Mouse (Mus musculus): ENCODE data around the gene Adgrg5. TPM values are rescaled to one million over a fixed set of nuclear protein-coding genes. Genes with fewer than 3 reads are reported as not detected.

Gene Adgrg5
- polyA plus RNA-seq, 1 experiment: not detected

- H3K4me3 ChIP-seq (ENCODE audit: insufficient read depth, low read length): no peak overlapping the region
- no peaks in the 10 kb centered on the region for H3K4me1 ChIP-seq (ENCODE audit: control insufficient read depth, insufficient read depth, low read length)
- TF ChIP-seq POLR2A (IDR thresholded peaks at IDR 0.05; ENCODE audit: borderline replicate concordance, low read depth, low read length) (no peak), CTCF (IDR thresholded peaks at IDR 0.05; ENCODE audit: low read depth, low read length) (no peak)
- no peak overlapping the region for H3K27ac ChIP-seq (ENCODE audit: insufficient read depth, low read depth, low read length)
Observed at GRCm38 (mm10) chr8:94916311-94916959, 7.1 kb upstream of the Adgrg5 start.

DNA sequence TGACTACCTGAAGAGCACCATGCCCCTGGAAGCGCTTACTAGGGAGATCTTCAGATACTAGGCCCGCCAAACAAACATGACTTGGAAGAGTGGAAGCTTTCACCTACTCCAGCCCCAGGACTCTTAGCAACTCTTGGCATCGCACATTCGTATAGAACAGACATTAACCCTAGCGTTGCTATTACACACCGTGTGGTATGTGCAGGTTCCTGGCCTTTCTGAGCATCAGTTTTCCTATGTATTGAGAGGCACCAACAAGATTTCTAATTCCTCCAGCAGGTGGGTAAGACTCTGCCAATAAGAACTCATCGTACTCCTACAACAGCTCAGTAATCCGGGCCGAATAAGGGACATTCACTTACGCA is 6.6 kb upstream of the Adgrg5 start:
- no peak overlapping the region for H3K27ac ChIP-seq (ENCODE audit: insufficient read depth, low read depth, low read length)
- TF ChIP-seq POLR2A (IDR thresholded peaks at IDR 0.05; ENCODE audit: borderline replicate concordance, low read depth, low read length) (no peak), CTCF (IDR thresholded peaks at IDR 0.05; ENCODE audit: low read depth, low read length) (no peak)
- no peak overlapping the region for H3K4me3 ChIP-seq (ENCODE audit: insufficient read depth, low read length)
- H3K4me1 ChIP-seq (ENCODE audit: control insufficient read depth, insufficient read depth, low read length): no peaks in the 10 kb centered on the region

DNA sequence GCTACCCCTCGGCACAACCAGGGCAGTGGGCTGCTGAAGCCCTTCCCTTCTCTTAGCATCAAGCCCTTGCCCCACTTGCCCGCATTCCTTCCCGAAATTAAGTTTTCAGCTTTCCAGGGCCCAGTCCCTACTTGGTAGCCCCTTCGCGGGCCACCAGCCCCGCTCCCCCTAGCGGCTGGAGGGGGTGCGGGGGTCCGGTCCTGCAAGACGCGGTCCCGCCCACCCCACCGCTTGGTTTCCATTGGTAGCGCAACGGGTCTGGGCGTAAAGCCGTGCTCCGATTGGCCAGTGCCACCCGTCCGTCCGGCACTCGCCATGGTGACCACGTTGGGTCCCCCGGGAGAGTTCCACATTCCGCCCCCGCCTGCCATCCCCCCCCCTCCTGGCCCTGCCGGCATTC is 6.1 kb upstream of the Adgrg5 start:
- H3K4me3 ChIP-seq (ENCODE audit: insufficient read depth, low read length): peak overlapping the region; percentile 36; the same call in 1 of the 2 replicates
- TF ChIP-seq CTCF (IDR thresholded peaks at IDR 0.05; ENCODE audit: low read depth, low read length): peak; percentile 34; the same call in 1 of the 2 replicates
- TF ChIP-seq POLR2A (IDR thresholded peaks at IDR 0.05; ENCODE audit: borderline replicate concordance, low read depth, low read length): no peak
- H3K4me1 ChIP-seq (ENCODE audit: control insufficient read depth, insufficient read depth, low read length): no peaks in the 10 kb centered on the region
- H3K27ac ChIP-seq (ENCODE audit: insufficient read depth, low read depth, low read length): no peak overlapping the region

DNA sequence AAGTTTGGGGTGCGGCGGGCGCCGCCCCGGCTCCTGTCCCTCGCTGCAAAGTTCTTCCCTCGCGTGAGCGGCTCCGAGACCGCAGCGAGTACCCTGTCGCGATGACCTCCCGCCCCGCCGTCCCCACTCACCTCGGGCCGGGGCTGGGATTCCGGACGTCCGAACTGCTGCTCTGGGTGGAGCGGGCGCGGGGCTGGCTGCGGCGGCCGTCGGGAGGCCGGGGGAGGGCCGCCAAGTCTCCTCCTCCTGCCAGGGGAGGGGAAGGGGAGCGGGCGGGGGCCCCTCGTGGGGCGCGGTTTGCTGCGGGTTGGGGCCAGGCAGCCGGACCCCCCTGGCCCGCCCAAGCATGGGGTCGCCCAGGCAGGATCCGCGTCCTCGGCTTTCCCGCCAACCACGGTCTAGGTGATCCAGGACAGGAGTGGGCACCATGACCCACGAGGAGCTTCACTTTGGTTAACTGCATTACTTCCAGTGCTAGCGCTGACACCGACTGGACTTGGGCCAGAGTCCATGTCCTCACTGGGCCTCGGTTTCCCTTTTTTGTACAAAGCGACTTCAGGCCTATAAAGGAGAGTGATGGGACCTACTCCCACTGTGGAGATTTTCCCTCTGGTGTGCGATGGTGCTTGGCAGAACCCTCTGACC is 5.5 kb upstream of the Adgrg5 start, which contains the start of gene Ccdc102a:
TSS of gene Ccdc102a (minus strand) at position 248 of the 645 bp plus-strand sequence.
- Histone ChIP-seq H3K4me3 (ENCODE audit: insufficient read depth, low read length) (peak within 1 kb of the TSS; percentile 36; the same call in 1 of the 2 replicates), H3K4me1 (ENCODE audit: control insufficient read depth, insufficient read depth, low read length) (no peaks in the 10 kb centered on the region)
- TF ChIP-seq POLR2A (IDR thresholded peaks at IDR 0.05; ENCODE audit: borderline replicate concordance, low read depth, low read length) (no peak), CTCF (IDR thresholded peaks at IDR 0.05; ENCODE audit: low read depth, low read length) (no peak)

GRCm38 (mm10) chr8:94919256-94919655 is 4.2 kb upstream of the Adgrg5 start:
- TF ChIP-seq CTCF (IDR thresholded peaks at IDR 0.05; ENCODE audit: low read depth, low read length) (no peak), POLR2A (IDR thresholded peaks at IDR 0.05; ENCODE audit: borderline replicate concordance, low read depth, low read length) (no peak)
- Histone ChIP-seq H3K4me1 (ENCODE audit: control insufficient read depth, insufficient read depth, low read length) (no peaks in the 10 kb centered on the region), H3K27ac (ENCODE audit: insufficient read depth, low read depth, low read length) (no peak overlapping the region)

More for the DNA sequence above, 5.5 kb upstream of the Adgrg5 start, which contains the start of gene Ccdc102a:
- H3K27ac ChIP-seq (ENCODE audit: insufficient read depth, low read depth, low read length): no peak within 1 kb of the TSS

DNA sequence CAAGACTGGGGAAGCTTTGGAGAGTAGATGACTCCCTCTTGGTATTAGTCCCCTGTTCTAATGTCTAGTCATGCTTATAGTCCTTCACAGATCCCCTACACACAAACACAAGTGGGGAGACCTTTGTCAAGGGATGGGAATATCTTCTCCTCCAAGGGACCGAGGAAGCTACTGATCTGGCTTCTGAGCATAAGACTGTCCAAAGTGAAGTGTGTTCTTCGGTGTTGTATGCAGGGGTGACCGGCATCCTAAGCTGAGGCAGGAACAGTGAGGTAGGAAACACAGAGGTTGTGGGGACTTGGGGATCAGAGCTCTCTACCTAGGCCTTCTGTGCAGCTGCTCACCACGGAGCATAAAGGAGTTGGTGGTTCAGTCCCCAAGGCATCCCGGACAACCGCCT is 1.3 kb upstream of the Adgrg5 start:
- H3K4me3 ChIP-seq (ENCODE audit: insufficient read depth, low read length): no peak overlapping the region
- no peak overlapping the region for H3K27ac ChIP-seq (ENCODE audit: insufficient read depth, low read depth, low read length)
- no peak for TF ChIP-seq POLR2A (IDR thresholded peaks at IDR 0.05; ENCODE audit: borderline replicate concordance, low read depth, low read length)
- no peak for TF ChIP-seq CTCF (IDR thresholded peaks at IDR 0.05; ENCODE audit: low read depth, low read length)
- H3K4me1 ChIP-seq (ENCODE audit: control insufficient read depth, insufficient read depth, low read length): no peaks in the 10 kb centered on the region

More at GRCm38 (mm10) chr8:94919256-94919655, 4.2 kb upstream of the Adgrg5 start:
- no peak overlapping the region for H3K4me3 ChIP-seq (ENCODE audit: insufficient read depth, low read length)

DNA sequence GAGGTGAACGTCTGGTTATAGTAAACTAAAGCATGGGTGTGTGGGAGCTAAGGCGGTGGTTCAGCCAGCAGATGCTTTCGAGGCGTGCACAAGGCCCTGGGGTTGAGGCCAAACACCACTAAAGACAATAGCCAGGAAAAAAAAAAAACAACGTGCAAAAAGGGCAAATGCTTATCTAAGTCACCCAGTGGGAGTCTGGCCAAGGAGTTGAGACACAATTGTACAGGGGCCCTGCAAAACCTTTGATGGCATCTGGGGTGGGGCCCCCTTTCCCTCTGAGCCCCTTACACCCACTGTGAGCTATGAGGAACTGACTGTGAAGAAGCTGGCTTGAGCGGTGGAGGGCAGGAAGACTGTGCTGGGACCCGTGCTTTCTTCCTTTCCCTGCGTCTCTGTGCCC is 892 bp upstream of the Adgrg5 start:
- no peak for TF ChIP-seq POLR2A (IDR thresholded peaks at IDR 0.05; ENCODE audit: borderline replicate concordance, low read depth, low read length)
- TF ChIP-seq CTCF (IDR thresholded peaks at IDR 0.05; ENCODE audit: low read depth, low read length): no peak
- Histone ChIP-seq H3K4me1 (ENCODE audit: control insufficient read depth, insufficient read depth, low read length) (no peaks in the 10 kb centered on the region), H3K4me3 (ENCODE audit: insufficient read depth, low read length) (no peak overlapping the region), H3K27ac (ENCODE audit: insufficient read depth, low read depth, low read length) (no peak overlapping the region)

DNA sequence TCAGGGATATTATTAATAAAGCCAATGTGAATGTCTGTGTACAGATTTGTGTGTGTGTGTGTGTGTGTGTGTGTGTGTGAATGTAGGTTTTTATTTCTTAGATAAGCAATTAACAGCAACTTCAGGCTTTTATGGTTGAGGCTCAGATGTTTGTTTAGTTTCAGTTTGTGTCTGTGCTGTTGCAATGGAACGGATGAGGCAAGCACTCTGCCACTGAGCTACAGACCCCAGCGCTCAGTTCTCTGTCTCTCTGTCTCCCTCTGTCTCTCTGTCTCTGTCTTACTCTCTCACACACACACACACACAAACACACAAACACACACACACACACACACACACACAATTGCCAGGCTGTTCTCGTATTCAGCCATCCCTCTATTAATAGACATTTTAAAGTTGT is 4.7 kb downstream of the Adgrg5 start:
- no peak overlapping the region for H3K27ac ChIP-seq (ENCODE audit: insufficient read depth, low read depth, low read length)
- no peaks in the 10 kb centered on the region for H3K4me1 ChIP-seq (ENCODE audit: control insufficient read depth, insufficient read depth, low read length)
- no peak overlapping the region for H3K4me3 ChIP-seq (ENCODE audit: insufficient read depth, low read length)
- TF ChIP-seq CTCF (IDR thresholded peaks at IDR 0.05; ENCODE audit: low read depth, low read length) (no peak), POLR2A (IDR thresholded peaks at IDR 0.05; ENCODE audit: borderline replicate concordance, low read depth, low read length) (no peak)

- TF ChIP-seq CTCF (IDR thresholded peaks at IDR 0.05; ENCODE audit: low read depth, low read length) (no peak), POLR2A (IDR thresholded peaks at IDR 0.05; ENCODE audit: borderline replicate concordance, low read depth, low read length) (no peak)
- Histone ChIP-seq H3K4me1 (ENCODE audit: control insufficient read depth, insufficient read depth, low read length) (no peaks in the 10 kb centered on the region), H3K27ac (ENCODE audit: insufficient read depth, low read depth, low read length) (no peak overlapping the region), H3K4me3 (ENCODE audit: insufficient read depth, low read length) (no peak overlapping the region)
Observed at GRCm38 (mm10) chr8:94933918-94934317, 10.4 kb downstream of the Adgrg5 start.

DNA sequence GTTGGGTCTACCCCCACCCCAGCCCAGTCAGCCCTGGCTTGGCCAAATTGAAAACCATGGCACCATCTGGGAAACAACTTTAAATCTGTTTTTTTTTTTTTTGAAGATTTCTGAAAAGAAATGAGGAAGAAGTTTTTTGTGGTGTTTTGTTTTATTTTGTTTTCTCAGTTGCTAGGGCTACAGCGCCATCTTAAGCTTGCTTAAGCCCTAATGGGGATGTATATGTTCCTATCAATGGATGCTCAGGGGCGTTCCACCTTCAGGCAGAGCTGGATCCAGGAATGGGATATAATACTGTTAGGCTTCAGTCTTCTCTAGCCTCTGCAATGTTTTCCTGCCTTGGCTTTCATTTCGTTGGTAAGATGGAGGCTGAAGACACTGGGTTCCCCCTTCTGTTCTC is 11.7 kb downstream of the Adgrg5 start:
- no peak for TF ChIP-seq CTCF (IDR thresholded peaks at IDR 0.05; ENCODE audit: low read depth, low read length)
- TF ChIP-seq POLR2A (IDR thresholded peaks at IDR 0.05; ENCODE audit: borderline replicate concordance, low read depth, low read length): no peak
- Histone ChIP-seq H3K4me3 (ENCODE audit: insufficient read depth, low read length) (no peak overlapping the region), H3K27ac (ENCODE audit: insufficient read depth, low read depth, low read length) (no peak overlapping the region), H3K4me1 (ENCODE audit: control insufficient read depth, insufficient read depth, low read length) (no peaks in the 10 kb centered on the region)
